Mouse (Mus musculus): Measurements from ENCODE around the gene Prpf19.

DNA sequence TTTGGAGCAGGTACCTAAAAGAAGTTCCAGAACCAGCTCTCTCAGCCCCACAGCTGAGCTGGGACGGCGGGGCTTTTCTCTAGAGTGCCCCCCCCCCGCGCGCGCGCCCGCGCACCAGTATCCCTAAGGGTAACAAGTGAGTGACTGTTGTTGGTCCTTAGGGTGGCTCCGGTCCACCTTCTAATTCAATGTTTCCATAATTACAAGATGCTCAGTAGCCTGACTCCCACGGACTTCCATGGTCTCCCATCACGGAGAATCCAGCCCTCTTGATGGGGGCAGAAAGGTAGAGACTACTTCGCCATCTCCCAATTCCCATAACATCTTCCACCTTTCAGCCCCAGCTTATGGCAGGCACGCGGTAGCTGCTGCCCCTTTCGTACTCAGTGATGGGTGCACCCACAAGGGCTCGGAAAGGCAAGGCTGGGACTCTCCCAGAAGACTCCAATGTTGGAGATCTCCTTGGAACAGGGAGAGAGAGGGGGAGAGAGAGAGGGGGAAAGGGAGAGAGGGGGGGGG lies 26.3 kb upstream of the Prpf19 start:
- TF ChIP-seq EP300 (IDR thresholded peaks at IDR 0.05) = no peak
- TF ChIP-seq CTCF (IDR thresholded peaks at IDR 0.05) = no peak
